Mouse (Mus musculus): ENCODE results near the gene Aox1. TPM values are rescaled to one million over a fixed set of nuclear protein-coding genes. Genes with fewer than 3 reads are reported as not detected.
"Not testable (repeated sequence)": the region's sequence is repeated elsewhere in the genome, so short reads cannot be mapped to it uniquely, and the experiment has no call there.

The Aox1 gene
- 1 to 10 TPM; 2.9 to 4.3 TPM for total RNA-seq (2021)

- intact Hi-C loops (cut with DNase I) = no loop called here
- DNase-seq (ENCODE audit: low spot score in 2 of 2) = peak; percentile 21 to 25
These were observed at the start of gene Aox1 for GRCm38 (mm10) chr1:58029636-58030117. Aox1 (plus strand) TSS chr1:58029931.

GRCm38 (mm10) chr1:57989052-57989600 lies 40.6 kb upstream of the Aox1 start:
- no peak for DNase-seq (ENCODE audit: low spot score in 2 of 2)
- intact Hi-C loops (cut with DNase I) = no loop called here

GRCm38 (mm10) chr1:57991277-57991676 lies 38.5 kb upstream of the Aox1 start:
- no peak for DNase-seq (ENCODE audit: low spot score in 2 of 2)
- intact Hi-C loops (cut with DNase I) = no loop called here

- DNase-seq (ENCODE audit: low spot score in 2 of 2) = peak; percentile 86 to 88
- intact Hi-C loops (cut with DNase I) = no loop called here
These were observed 34.1 kb upstream of the Aox1 start, which contains the start of gene Sgo2a for GRCm38 (mm10) chr1:57995432-57996132. Sgo2a (plus strand) TSS chr1:57995971.

- DNase-seq (ENCODE audit: low spot score in 2 of 2) = no peak
- intact Hi-C loops (cut with DNase I) = no loop called here
These were observed 33.6 kb upstream of the Aox1 start for GRCm38 (mm10) chr1:57996133-57996615.

- DNase-seq (ENCODE audit: low spot score in 2 of 2) = no peak
- intact Hi-C loops (cut with DNase I) = no loop called here
These were observed 31.6 kb upstream of the Aox1 start for GRCm38 (mm10) chr1:57998146-57998545.

- intact Hi-C loops (cut with DNase I); DNase-seq (ENCODE audit: low spot score in 2 of 2): not testable (repeated sequence)
These were observed 23.3 kb upstream of the Aox1 start for GRCm38 (mm10) chr1:58006388-58006787.

- no peak for DNase-seq (ENCODE audit: low spot score in 2 of 2)
- intact Hi-C loops (cut with DNase I) = no loop called here
These were observed 10.9 kb upstream of the Aox1 start, which contains the start of gene Kctd18 for GRCm38 (mm10) chr1:58018856-58019255. Kctd18 (minus strand) TSS chr1:58018956.

GRCm38 (mm10) chr1:58027707-58028106 lies 2.0 kb upstream of the Aox1 start:
- DNase-seq (ENCODE audit: low spot score in 2 of 2) = no peak
- intact Hi-C loops (cut with DNase I) = no loop called here

- intact Hi-C loops (cut with DNase I) = no loop called here
- peak; percentile 29 to 39 for DNase-seq (ENCODE audit: low spot score in 2 of 2)
These were observed 583 bp downstream of the Aox1 start for GRCm38 (mm10) chr1:58030156-58030871.

GRCm38 (mm10) chr1:58031160-58031769 lies 1.5 kb downstream of the Aox1 start:
- peak; percentile 21 to 32 for DNase-seq (ENCODE audit: low spot score in 2 of 2)
- intact Hi-C loops (cut with DNase I) = no loop called here

GRCm38 (mm10) chr1:58037306-58037705 lies 7.6 kb downstream of the Aox1 start:
- intact Hi-C loops (cut with DNase I); DNase-seq (ENCODE audit: low spot score in 2 of 2): not testable (repeated sequence)

GRCm38 (mm10) chr1:58045076-58045475 lies 15.3 kb downstream of the Aox1 start:
- no peak for DNase-seq (ENCODE audit: low spot score in 2 of 2)
- intact Hi-C loops (cut with DNase I) = no loop called here

- intact Hi-C loops (cut with DNase I) = no loop called here
- peak in 1 of 2 experiments; percentile 17 for DNase-seq (ENCODE audit: low spot score in 2 of 2)
These were observed 15.8 kb downstream of the Aox1 start for GRCm38 (mm10) chr1:58045546-58045945.

GRCm38 (mm10) chr1:58046721-58047290 lies 17.1 kb downstream of the Aox1 start:
- intact Hi-C loops (cut with DNase I) = no loop called here
- no peak for DNase-seq (ENCODE audit: low spot score in 2 of 2)

GRCm38 (mm10) chr1:58049126-58049525 lies 19.4 kb downstream of the Aox1 start:
- DNase-seq (ENCODE audit: low spot score in 2 of 2) = no peak
- intact Hi-C loops (cut with DNase I) = no loop called here

- intact Hi-C loops (cut with DNase I) = no loop called here
- no peak for DNase-seq (ENCODE audit: low spot score in 2 of 2)
These were observed 25.9 kb downstream of the Aox1 start for GRCm38 (mm10) chr1:58055598-58055997.

- intact Hi-C loops (cut with DNase I) = no loop called here
These were observed 26.5 kb downstream of the Aox1 start for GRCm38 (mm10) chr1:58056074-58056807.

GRCm38 (mm10) chr1:58056939-58057338 lies 27.2 kb downstream of the Aox1 start:
- intact Hi-C loops (cut with DNase I) = no loop called here
- no peak for DNase-seq (ENCODE audit: low spot score in 2 of 2)

More at GRCm38 (mm10) chr1:58056074-58056807, 26.5 kb downstream of the Aox1 start:
- DNase-seq (ENCODE audit: low spot score in 2 of 2) = no peak

All from left cerebral cortex, postnatal 36 days (tissue).